Mouse (Mus musculus) lung, embryonic 14.5 days (tissue): ENCODE data around the gene Gm17654. TPM values are rescaled to one million over a fixed set of nuclear protein-coding genes. Genes with fewer than 3 reads are reported as not detected.
A peak's percentile ranks its signal among the peaks of the same experiment; 100 is the strongest.
"Not testable (repeated sequence)": the region's sequence is repeated elsewhere in the genome, so short reads cannot be mapped to it uniquely, and the experiment has no call there.

Experiments
- ATAC-seq: fragments of 200-750 bp; cut with Nextera tagmentation; 2 replicates; pipeline ENCODE4 v1.8.0; 2017; ENCODE audit warnings: mild to moderate bottlenecking, moderate TSS enrichment, moderate library complexity; ENCODE audit not compliant: insufficient read depth
- DNase-seq: peaks from one replicate; pipeline ENCODE4 v3.0.0-alpha.2; 2015
- H3K27ac ChIP-seq: fragments of 300-500 bp; sonication (generic); 2 replicates; pipeline ENCODE4 v1.5.1; 2014; ENCODE audit warnings: low read depth, mild to moderate bottlenecking, moderate library complexity
- H3K27me3 ChIP-seq: fragments of 300-500 bp; sonication (generic); 2 replicates; pipeline ENCODE4 v1.6.1; 2014; ENCODE audit warnings: low read length, control low read depth; ENCODE audit not compliant: insufficient read depth
- H3K36me3 ChIP-seq: fragments of 300-500 bp; sonication (generic); 2 replicates; pipeline ENCODE4 v1.6.1; 2014; ENCODE audit warnings: control low read depth; ENCODE audit not compliant: insufficient read depth
- H3K4me1 ChIP-seq: fragments of 300-500 bp; sonication (generic); 2 replicates; pipeline ENCODE4 v1.6.1; 2014; ENCODE audit warnings: antibody characterized with exemption, control low read depth; ENCODE audit not compliant: insufficient read depth
- H3K4me2 ChIP-seq: fragments of 300-500 bp; sonication (generic); 2 replicates; pipeline ENCODE4 v1.6.1; 2014; ENCODE audit warnings: mild to moderate bottlenecking
- H3K4me3 ChIP-seq: fragments of 300-500 bp; sonication (generic); 2 replicates; pipeline ENCODE4 v1.5.1; 2014; ENCODE audit warnings: low read depth, low read length
- H3K9ac ChIP-seq: fragments of 300-500 bp; sonication (generic); 2 replicates; pipeline ENCODE4 v1.6.1; 2014
- H3K9me3 ChIP-seq: fragments of 300-500 bp; sonication (generic); 2 replicates; pipeline ENCODE4 v1.6.1; 2016; ENCODE audit warnings: low read depth, low read length, control low read depth
- WGBS: fragments of 180-500 bp; shearing (Covaris S2); extraction: QIAGEN DNeasy Blood & Tissue Kit; methylation state at CpG from one replicate; pipeline ENCODE4 v1.1.7; 2014; 5-methylcytosine and 5-hydroxymethylcytosine counted together
- polyA plus RNA-seq: library from polyadenylated mRNA; unstranded; fragments of >200 nt; fragmentation: Nextera tagmentation; extraction: Ambion mirVana; gene quantifications from 2 replicates; pipeline ENCODE4 v1.2.1, GENCODE M21; 2014

Gm17654 gene
- not detected in 2 replicates for polyA plus RNA-seq

GRCm38 (mm10) chr14:43579046-43579445, at the start of gene Gm17654:
Gene Gm17654 (minus strand): TSS chr14:43579146.
- H3K27me3 ChIP-seq, H3K9me3 ChIP-seq, H3K27ac ChIP-seq, H3K36me3 ChIP-seq, H3K9ac ChIP-seq, H3K4me2 ChIP-seq, H3K4me1 ChIP-seq, ATAC-seq, H3K4me3 ChIP-seq, DNase-seq: not testable (repeated sequence)
- WGBS: 93% methylated on average over 1 of the region's 2 CpGs

DNA sequence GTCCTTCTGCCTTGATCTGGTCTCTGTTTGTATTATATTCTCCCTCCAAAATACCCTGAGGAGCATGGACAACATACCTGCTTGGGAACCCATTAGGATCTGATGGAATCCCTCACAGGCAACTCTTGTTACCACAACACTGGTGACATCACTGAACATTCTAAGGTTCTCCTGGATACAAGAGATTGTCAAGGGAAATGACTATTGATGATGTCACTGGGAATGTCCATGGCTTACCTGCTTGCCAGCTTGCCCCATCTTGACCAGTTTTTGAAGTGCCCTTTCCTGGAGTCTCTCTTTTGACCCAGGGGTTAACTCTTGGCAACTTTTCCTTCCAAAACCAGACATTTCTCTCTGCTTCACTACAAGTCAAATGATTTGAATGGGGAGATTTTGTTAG, 29.0 kb upstream of the Gm17654 start, which contains the start of gene Gm10375:
TSS of gene Gm10375 (minus strand) at position 101 of the 400 bp plus-strand sequence.
- not testable (repeated sequence) for DNase-seq, H3K9ac ChIP-seq, H3K9me3 ChIP-seq, ATAC-seq, H3K27ac ChIP-seq, H3K27me3 ChIP-seq, H3K4me2 ChIP-seq, H3K4me1 ChIP-seq, H3K36me3 ChIP-seq, H3K4me3 ChIP-seq

GRCm38 (mm10) chr14:43577969-43578368, 977 bp downstream of the Gm17654 start:
- H3K36me3 ChIP-seq, H3K4me2 ChIP-seq, H3K9ac ChIP-seq, ATAC-seq, H3K27ac ChIP-seq, H3K27me3 ChIP-seq, H3K4me3 ChIP-seq, H3K4me1 ChIP-seq, H3K9me3 ChIP-seq, DNase-seq: not testable (repeated sequence)
- WGBS: 77% methylated on average over 2 of the region's 4 CpGs

DNA sequence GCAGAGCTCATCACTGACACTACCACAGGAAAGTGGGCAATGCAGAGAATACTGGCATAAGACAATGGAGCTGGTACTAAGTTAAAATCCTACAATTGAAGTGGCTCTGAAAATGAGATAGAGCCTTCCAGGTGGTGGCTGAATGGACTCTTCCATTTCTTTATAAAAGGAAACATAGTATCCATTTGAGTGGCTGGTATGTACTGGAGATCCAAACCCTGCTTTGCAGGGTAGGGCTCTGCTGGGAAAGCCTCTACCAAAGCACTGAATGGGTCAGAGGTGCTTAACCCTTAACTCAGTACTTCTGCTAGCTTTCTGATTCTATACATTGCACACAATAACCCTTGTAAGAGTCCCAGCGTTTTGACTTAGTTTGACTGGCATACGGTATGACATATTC, 26.7 kb downstream of the Gm17654 start:
- H3K36me3 ChIP-seq, H3K4me1 ChIP-seq, H3K27me3 ChIP-seq, H3K27ac ChIP-seq, ATAC-seq, H3K9ac ChIP-seq, H3K9me3 ChIP-seq, H3K4me2 ChIP-seq, DNase-seq, H3K4me3 ChIP-seq: not testable (repeated sequence)
- WGBS: 69% methylated on average over 2 of the region's 2 CpGs

DNA sequence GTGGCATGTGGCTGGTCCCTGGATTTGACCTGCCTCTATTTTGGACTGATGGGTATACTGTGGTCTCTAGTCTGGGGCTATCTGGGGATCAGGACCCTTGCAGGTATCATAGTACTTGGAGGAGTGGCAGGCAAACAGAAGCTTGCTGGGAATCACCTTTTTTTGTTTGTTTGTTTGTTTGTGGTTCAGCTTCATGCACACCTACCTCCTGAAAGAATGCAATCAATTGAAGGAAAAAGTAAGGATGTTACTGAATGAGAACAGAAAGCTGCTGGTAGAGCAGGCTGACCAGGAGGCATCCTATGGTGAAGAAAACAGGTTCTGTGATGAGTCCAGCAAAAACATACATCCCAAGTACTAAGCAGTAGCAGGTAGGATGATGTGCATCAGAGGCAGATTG, 32.7 kb downstream of the Gm17654 start:
- not testable (repeated sequence) for H3K4me1 ChIP-seq, H3K27ac ChIP-seq, H3K9me3 ChIP-seq, ATAC-seq, H3K4me3 ChIP-seq, H3K9ac ChIP-seq, H3K27me3 ChIP-seq, H3K4me2 ChIP-seq, H3K36me3 ChIP-seq, DNase-seq

- WGBS: 100% methylated on average over 1 of the region's 2 CpGs
- not testable (repeated sequence) for H3K9ac ChIP-seq, ATAC-seq, H3K27ac ChIP-seq, H3K27me3 ChIP-seq, DNase-seq, H3K4me1 ChIP-seq, H3K36me3 ChIP-seq, H3K9me3 ChIP-seq, H3K4me2 ChIP-seq, H3K4me3 ChIP-seq
These were observed 35.7 kb downstream of the Gm17654 start, which contains the start of gene Gm5799 for GRCm38 (mm10) chr14:43543276-43543675. Gene Gm5799 (plus strand): TSS chr14:43543576.

- H3K4me1 ChIP-seq, H3K4me2 ChIP-seq, H3K36me3 ChIP-seq, H3K4me3 ChIP-seq, H3K27ac ChIP-seq, ATAC-seq, H3K9me3 ChIP-seq, H3K27me3 ChIP-seq, DNase-seq, H3K9ac ChIP-seq: not testable (repeated sequence)
- 83% methylated on average over 2 of the region's 2 CpGs for WGBS
These were observed 40.8 kb downstream of the Gm17654 start for GRCm38 (mm10) chr14:43538144-43538543.

DNA sequence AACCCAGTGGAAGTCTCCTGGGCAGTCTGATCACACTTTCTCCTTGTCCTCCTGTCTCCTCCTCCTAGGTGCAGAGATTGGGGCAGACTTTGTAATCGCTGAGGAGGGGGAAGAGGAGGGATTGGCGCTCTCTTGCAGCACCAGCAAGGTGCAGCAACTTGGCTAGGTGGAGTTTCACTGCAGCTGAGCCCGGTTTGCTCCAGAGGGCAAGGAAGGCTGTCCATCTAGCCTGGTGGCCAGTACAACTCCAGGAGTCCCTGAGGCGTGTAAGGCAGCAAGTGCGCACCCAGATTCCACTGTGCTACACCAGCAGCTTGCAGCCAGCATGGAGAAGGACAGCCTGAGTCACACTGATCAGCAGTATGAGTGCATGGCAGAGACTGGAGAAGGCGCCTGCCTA, 46.6 kb downstream of the Gm17654 start:
- DNase-seq: not testable (repeated sequence)
- peak; percentile 14; the same call in 1 of the 2 replicates for ATAC-seq

DNA sequence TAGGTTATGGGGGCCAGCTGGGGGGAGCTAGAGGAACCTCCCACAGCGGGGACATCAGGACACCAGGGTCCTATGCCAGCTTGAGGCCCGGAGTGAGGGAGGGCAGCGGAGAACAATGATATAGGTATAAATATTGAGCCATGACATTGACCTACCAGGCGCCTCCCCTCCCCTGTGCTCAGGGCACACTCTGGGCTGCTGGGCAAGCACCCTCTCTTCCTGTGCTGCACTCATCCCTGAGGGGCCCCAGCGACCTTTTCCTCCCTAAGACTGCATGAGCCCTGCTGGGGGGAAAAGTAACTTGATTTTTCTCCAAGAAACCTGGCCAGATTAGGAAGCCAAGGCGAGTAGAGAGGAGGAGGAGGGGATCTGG, 46.9 kb downstream of the Gm17654 start:
- H3K9me3 ChIP-seq, H3K9ac ChIP-seq, H3K4me1 ChIP-seq, H3K4me2 ChIP-seq, H3K36me3 ChIP-seq, DNase-seq, H3K27me3 ChIP-seq, H3K4me3 ChIP-seq, H3K27ac ChIP-seq: not testable (repeated sequence)
- WGBS: no CpG with 5 or more reads among the region's 6 CpGs
- peak; percentile 47; the same call in 1 of the 2 replicates for ATAC-seq

More for the DNA sequence above, 46.6 kb downstream of the Gm17654 start:
- H3K27ac ChIP-seq, H3K27me3 ChIP-seq, H3K4me3 ChIP-seq, H3K9ac ChIP-seq, H3K4me2 ChIP-seq, H3K4me1 ChIP-seq, H3K9me3 ChIP-seq, H3K36me3 ChIP-seq: not testable (repeated sequence)
- WGBS: 43% methylated on average over 5 of the region's 6 CpGs

- not testable (repeated sequence) for H3K27me3 ChIP-seq, H3K4me1 ChIP-seq, H3K9me3 ChIP-seq, H3K4me2 ChIP-seq, H3K36me3 ChIP-seq, DNase-seq, H3K4me3 ChIP-seq, H3K9ac ChIP-seq
- WGBS: 16% methylated on average over 14 of the region's 15 CpGs
- peak; percentile 83 for ATAC-seq
- 0 out of 2 replicates have a peak overlapping the region, but pooled peaks have one; percentile 38 for H3K27ac ChIP-seq
These were observed 47.6 kb downstream of the Gm17654 start for GRCm38 (mm10) chr14:43531052-43532010.
